Mouse (Mus musculus) 3134 (cell line): Measurements from ENCODE around the gene B4galt1.

ENCODE experiments used
- DNase-seq: peaks from one replicate; pipeline ENCODE4 v3.0.0-alpha.2; 2011; ENCODE audit warnings: low spot score; ENCODE audit not compliant: insufficient read length; ENCODE audit errors: extremely low read depth

Gene B4galt1

GRCm38 (mm10) chr4:40853565-40854386 is at the start of gene B4galt1:
Gene B4galt1, minus strand, starts transcription at chr4:40854005.
- peak; percentile 99 for DNase-seq

- DNase-seq = no peak
These were observed 46.8 kb upstream of the B4galt1 start for GRCm38 (mm10) chr4:40900612-40901011.

- DNase-seq = no peak
These were observed 46.3 kb upstream of the B4galt1 start for GRCm38 (mm10) chr4:40900071-40900470.

GRCm38 (mm10) chr4:40899264-40899663 is 45.5 kb upstream of the B4galt1 start:
- no peak for DNase-seq

- no peak for DNase-seq
These were observed 44.8 kb upstream of the B4galt1 start for GRCm38 (mm10) chr4:40898476-40899044.

- DNase-seq = no peak
These were observed 41.8 kb upstream of the B4galt1 start for GRCm38 (mm10) chr4:40895646-40896045.

- no peak for DNase-seq
These were observed 41.3 kb upstream of the B4galt1 start for GRCm38 (mm10) chr4:40895118-40895517.

- DNase-seq = no peak
These were observed 37.4 kb upstream of the B4galt1 start for GRCm38 (mm10) chr4:40891206-40891605.

- DNase-seq = no peak
These were observed 36.2 kb upstream of the B4galt1 start for GRCm38 (mm10) chr4:40889983-40890382.

GRCm38 (mm10) chr4:40889252-40889651 is 35.4 kb upstream of the B4galt1 start:
- DNase-seq = peak; percentile 40

GRCm38 (mm10) chr4:40888839-40889238 is 35.0 kb upstream of the B4galt1 start:
- no peak for DNase-seq

GRCm38 (mm10) chr4:40885883-40886282 is 32.1 kb upstream of the B4galt1 start:
- DNase-seq = no peak

GRCm38 (mm10) chr4:40885166-40885525 is 31.3 kb upstream of the B4galt1 start:
- DNase-seq = no peak

GRCm38 (mm10) chr4:40884282-40885165 is 30.7 kb upstream of the B4galt1 start:
- no peak for DNase-seq

- DNase-seq = no peak
These were observed 29.4 kb upstream of the B4galt1 start for GRCm38 (mm10) chr4:40883200-40883599.

GRCm38 (mm10) chr4:40877528-40877927 is 23.7 kb upstream of the B4galt1 start:
- DNase-seq = no peak

GRCm38 (mm10) chr4:40876814-40877371 is 23.1 kb upstream of the B4galt1 start:
- DNase-seq = peak; percentile 22

- no peak for DNase-seq
These were observed 22.0 kb upstream of the B4galt1 start for GRCm38 (mm10) chr4:40875842-40876241.

- no peak for DNase-seq
These were observed 21.2 kb upstream of the B4galt1 start for GRCm38 (mm10) chr4:40874794-40875552.

- no peak for DNase-seq
These were observed 20.4 kb upstream of the B4galt1 start for GRCm38 (mm10) chr4:40874151-40874600.
